Mouse (Mus musculus) heart, adult 2 months (tissue): ENCODE data around the gene Synpr.

ENCODE experiments used
- CTCF ChIP-seq: fragments of 200-600 bp; IDR thresholded peaks from 2 replicates; pipeline ENCODE4 v1.8.1; 2022; ENCODE audit warnings: antibody characterized with exemption, mild to moderate bottlenecking, moderate library complexity
- EP300 ChIP-seq: fragments of 200-500 bp; IDR thresholded peaks from 2 replicates; pipeline ENCODE4 v1.6.1; 2011; ENCODE audit warnings: low read depth, low read length, control low read depth; ENCODE audit not compliant: insufficient read depth
- POLR2A ChIP-seq: fragments of 200-500 bp; IDR thresholded peaks from 2 replicates; pipeline ENCODE4 v1.6.1; 2011; ENCODE audit warnings: mild to moderate bottlenecking, low read depth, low read length, control low read depth; ENCODE audit not compliant: insufficient read depth

- no peak for TF ChIP-seq EP300
- TF ChIP-seq CTCF = no peak
- no peak for TF ChIP-seq POLR2A
These were observed 104.5 kb downstream of the Synpr start for GRCm38 (mm10) chr14:13389081-13389480.
